Mouse (Mus musculus): ENCODE measurements around the gene Uqcc1. TPM values are rescaled to one million over a fixed set of nuclear protein-coding genes. Genes with fewer than 3 reads are reported as not detected.

Uqcc1 gene
- polyA plus RNA-seq, 1 experiment from 2014 or later = 72.7 TPM

- 94% methylated on average over 1 of the region's 1 CpGs for WGBS
- H3K27ac ChIP-seq = no peak overlapping the region
- H3K4me1 ChIP-seq (replicated peaks; ENCODE audit: control insufficient read depth, insufficient read depth, low read length) = peaks cover 16% of the 10 kb centered on the region
- H3K27me3 ChIP-seq (ENCODE audit: control insufficient read depth, insufficient read depth, low read length) = no peaks in the 10 kb centered on the region
- DNase-seq (ENCODE audit: low spot score) (no peak), ATAC-seq (ENCODE audit: low FRiP score) (no peak)
- no peaks in the 10 kb centered on the region for H3K9me3 ChIP-seq (ENCODE audit: control insufficient read depth, low read length)
- H3K4me2 ChIP-seq (replicated peaks) = no peak overlapping the region
- peaks cover 64% of the 10 kb centered on the region for H3K36me3 ChIP-seq (replicated peaks; ENCODE audit: control insufficient read depth, insufficient read depth)
- no peak overlapping the region for H3K9ac ChIP-seq
- no peak overlapping the region for H3K4me3 ChIP-seq (replicated peaks; ENCODE audit: low read length)
Observed at GRCm38 (mm10) chr2:155816179-155816578, 113.9 kb downstream of the Uqcc1 start.

GRCm38 (mm10) chr2:155814829-155815228 lies 115.3 kb downstream of the Uqcc1 start:
- H3K4me2 ChIP-seq (replicated peaks) = no peak overlapping the region
- no peak for ATAC-seq (ENCODE audit: low FRiP score)
- no peak overlapping the region for H3K27ac ChIP-seq
- H3K4me3 ChIP-seq (replicated peaks; ENCODE audit: low read length) = no peak overlapping the region
- peaks cover 59% of the 10 kb centered on the region for H3K36me3 ChIP-seq (replicated peaks; ENCODE audit: control insufficient read depth, insufficient read depth)
- no peaks in the 10 kb centered on the region for H3K9me3 ChIP-seq (ENCODE audit: control insufficient read depth, low read length)
- peaks cover 16% of the 10 kb centered on the region for H3K4me1 ChIP-seq (replicated peaks; ENCODE audit: control insufficient read depth, insufficient read depth, low read length)
- H3K9ac ChIP-seq = no peak overlapping the region
- no peak for DNase-seq (ENCODE audit: low spot score)
- H3K27me3 ChIP-seq (ENCODE audit: control insufficient read depth, insufficient read depth, low read length) = no peaks in the 10 kb centered on the region
- 31% methylated on average over 5 of the region's 5 CpGs for WGBS

- peaks cover 63% of the 10 kb centered on the region for H3K36me3 ChIP-seq (replicated peaks; ENCODE audit: control insufficient read depth, insufficient read depth)
- H3K27me3 ChIP-seq (ENCODE audit: control insufficient read depth, insufficient read depth, low read length) = no peaks in the 10 kb centered on the region
- H3K9me3 ChIP-seq (ENCODE audit: control insufficient read depth, low read length) = no peaks in the 10 kb centered on the region
- WGBS = 82% methylated on average over 4 of the region's 4 CpGs
- peaks cover under 1% of the 10 kb centered on the region; the same call in 1 of the 2 replicates for H3K4me1 ChIP-seq (replicated peaks; ENCODE audit: control insufficient read depth, insufficient read depth, low read length)
- no peak for ATAC-seq (ENCODE audit: low FRiP score)
- DNase-seq (ENCODE audit: low spot score) = no peak
- no peak overlapping the region for H3K27ac ChIP-seq
- no peak overlapping the region for H3K9ac ChIP-seq
- no peak overlapping the region for H3K4me3 ChIP-seq (replicated peaks; ENCODE audit: low read length)
- no peak overlapping the region for H3K4me2 ChIP-seq (replicated peaks)
Observed at GRCm38 (mm10) chr2:155812637-155813036, 117.5 kb downstream of the Uqcc1 start.

GRCm38 (mm10) chr2:155811821-155812396 lies 118.2 kb downstream of the Uqcc1 start:
- no peaks in the 10 kb centered on the region for H3K4me1 ChIP-seq (replicated peaks; ENCODE audit: control insufficient read depth, insufficient read depth, low read length)
- peaks cover 63% of the 10 kb centered on the region for H3K36me3 ChIP-seq (replicated peaks; ENCODE audit: control insufficient read depth, insufficient read depth)
- no peaks in the 10 kb centered on the region for H3K9me3 ChIP-seq (ENCODE audit: control insufficient read depth, low read length)
- 41% methylated on average over 16 of the region's 16 CpGs for WGBS
- H3K9ac ChIP-seq = no peak overlapping the region
- no peak overlapping the region for H3K27ac ChIP-seq
- H3K27me3 ChIP-seq (ENCODE audit: control insufficient read depth, insufficient read depth, low read length) = no peaks in the 10 kb centered on the region
- DNase-seq (ENCODE audit: low spot score) (peak; percentile 79), ATAC-seq (ENCODE audit: low FRiP score) (no peak)
- no peak overlapping the region for H3K4me2 ChIP-seq (replicated peaks)
- H3K4me3 ChIP-seq (replicated peaks; ENCODE audit: low read length) = no peak overlapping the region

- Histone ChIP-seq H3K36me3 (replicated peaks; ENCODE audit: control insufficient read depth, insufficient read depth) (peaks cover 41% of the 10 kb centered on the region; the same call in 1 of the 2 replicates), H3K4me3 (replicated peaks; ENCODE audit: low read length) (no peak overlapping the region), H3K9me3 (ENCODE audit: control insufficient read depth, low read length) (no peaks in the 10 kb centered on the region), H3K27me3 (ENCODE audit: control insufficient read depth, insufficient read depth, low read length) (no peaks in the 10 kb centered on the region), H3K9ac (no peak overlapping the region), H3K4me2 (replicated peaks) (no peak overlapping the region), H3K27ac (no peak overlapping the region), H3K4me1 (replicated peaks; ENCODE audit: control insufficient read depth, insufficient read depth, low read length) (no peaks in the 10 kb centered on the region)
- DNase-seq (ENCODE audit: low spot score) (no peak), ATAC-seq (ENCODE audit: low FRiP score) (no peak)
- WGBS = 91% methylated on average over 4 of the region's 4 CpGs
Observed at GRCm38 (mm10) chr2:155809620-155810019, 120.5 kb downstream of the Uqcc1 start.

- peaks cover 38% of the 10 kb centered on the region; the same call in 1 of the 2 replicates for H3K36me3 ChIP-seq (replicated peaks; ENCODE audit: control insufficient read depth, insufficient read depth)
- H3K9ac ChIP-seq = no peak overlapping the region
- no peak overlapping the region for H3K4me3 ChIP-seq (replicated peaks; ENCODE audit: low read length)
- ATAC-seq (ENCODE audit: low FRiP score) = no peak
- H3K27ac ChIP-seq = no peak overlapping the region
- no peaks in the 10 kb centered on the region for H3K27me3 ChIP-seq (ENCODE audit: control insufficient read depth, insufficient read depth, low read length)
- H3K4me1 ChIP-seq (replicated peaks; ENCODE audit: control insufficient read depth, insufficient read depth, low read length) = no peaks in the 10 kb centered on the region
- WGBS = 57% methylated on average over 4 of the region's 4 CpGs
- no peak for DNase-seq (ENCODE audit: low spot score)
- H3K9me3 ChIP-seq (ENCODE audit: control insufficient read depth, low read length) = no peaks in the 10 kb centered on the region
- no peak overlapping the region for H3K4me2 ChIP-seq (replicated peaks)
Observed at GRCm38 (mm10) chr2:155807408-155807807, 122.7 kb downstream of the Uqcc1 start.

GRCm38 (mm10) chr2:155806548-155806947 lies 123.6 kb downstream of the Uqcc1 start:
- H3K27ac ChIP-seq = no peak overlapping the region
- no peak overlapping the region for H3K4me2 ChIP-seq (replicated peaks)
- H3K9me3 ChIP-seq (ENCODE audit: control insufficient read depth, low read length) = no peaks in the 10 kb centered on the region
- peaks cover 39% of the 10 kb centered on the region; the same call in 1 of the 2 replicates for H3K36me3 ChIP-seq (replicated peaks; ENCODE audit: control insufficient read depth, insufficient read depth)
- 76% methylated on average over 5 of the region's 5 CpGs for WGBS
- no peak for ATAC-seq (ENCODE audit: low FRiP score)
- no peaks in the 10 kb centered on the region for H3K4me1 ChIP-seq (replicated peaks; ENCODE audit: control insufficient read depth, insufficient read depth, low read length)
- no peaks in the 10 kb centered on the region for H3K27me3 ChIP-seq (ENCODE audit: control insufficient read depth, insufficient read depth, low read length)
- no peak overlapping the region for H3K9ac ChIP-seq
- no peak overlapping the region for H3K4me3 ChIP-seq (replicated peaks; ENCODE audit: low read length)
- DNase-seq (ENCODE audit: low spot score) = no peak

GRCm38 (mm10) chr2:155805925-155806255 lies 124.2 kb downstream of the Uqcc1 start:
- DNase-seq (ENCODE audit: low spot score) (no peak), ATAC-seq (ENCODE audit: low FRiP score) (no peak)
- H3K4me3 ChIP-seq (replicated peaks; ENCODE audit: low read length) = no peak overlapping the region
- no peaks in the 10 kb centered on the region for H3K27me3 ChIP-seq (ENCODE audit: control insufficient read depth, insufficient read depth, low read length)
- H3K36me3 ChIP-seq (replicated peaks; ENCODE audit: control insufficient read depth, insufficient read depth) = peaks cover 40% of the 10 kb centered on the region
- no peaks in the 10 kb centered on the region for H3K9me3 ChIP-seq (ENCODE audit: control insufficient read depth, low read length)
- H3K27ac ChIP-seq = no peak overlapping the region
- no peak overlapping the region for H3K9ac ChIP-seq
- H3K4me2 ChIP-seq (replicated peaks) = no peak overlapping the region
- no peaks in the 10 kb centered on the region for H3K4me1 ChIP-seq (replicated peaks; ENCODE audit: control insufficient read depth, insufficient read depth, low read length)
- WGBS = 90% methylated on average over 6 of the region's 6 CpGs

- Histone ChIP-seq H3K9ac (no peak overlapping the region), H3K4me3 (replicated peaks; ENCODE audit: low read length) (no peak overlapping the region), H3K27ac (no peak overlapping the region), H3K27me3 (ENCODE audit: control insufficient read depth, insufficient read depth, low read length) (no peaks in the 10 kb centered on the region), H3K36me3 (replicated peaks; ENCODE audit: control insufficient read depth, insufficient read depth) (peaks cover 43% of the 10 kb centered on the region), H3K4me1 (replicated peaks; ENCODE audit: control insufficient read depth, insufficient read depth, low read length) (no peaks in the 10 kb centered on the region), H3K9me3 (ENCODE audit: control insufficient read depth, low read length) (no peaks in the 10 kb centered on the region), H3K4me2 (replicated peaks) (no peak overlapping the region)
- DNase-seq (ENCODE audit: low spot score) (no peak), ATAC-seq (ENCODE audit: low FRiP score) (no peak)
- WGBS = 60% methylated on average over 6 of the region's 6 CpGs
Observed at GRCm38 (mm10) chr2:155805231-155805924, 124.7 kb downstream of the Uqcc1 start.

All from hindbrain, embryonic 14.5 days (tissue).